Mouse (Mus musculus) testis, adult 2 months (tissue): ENCODE results near the gene Tsnax. TPM values are rescaled to one million over a fixed set of nuclear protein-coding genes. Genes with fewer than 3 reads are reported as not detected.

Source experiments
- H3K27ac ChIP-seq: fragments of 200-500 bp; 2 replicates; pipeline ENCODE4 v1.5.1; 2012; ENCODE audit warnings: low read depth, low read length; ENCODE audit not compliant: control insufficient read depth, insufficient read depth
- H3K27me3 ChIP-seq: fragments of 200-500 bp; 2 replicates; pipeline ENCODE4 v1.6.1; 2012; ENCODE audit warnings: mild to moderate bottlenecking, low read length, moderate library complexity; ENCODE audit not compliant: control insufficient read depth, insufficient read depth
- H3K36me3 ChIP-seq: fragments of 200-500 bp; 2 replicates; pipeline ENCODE4 v1.6.1; 2012; ENCODE audit warnings: mild to moderate bottlenecking, low read length; ENCODE audit not compliant: control insufficient read depth, insufficient read depth
- H3K4me1 ChIP-seq: fragments of 200-500 bp; 2 replicates; pipeline ENCODE4 v1.6.1; 2012; ENCODE audit warnings: low read length; ENCODE audit not compliant: control insufficient read depth, insufficient read depth
- H3K4me3 ChIP-seq: fragments of 200-500 bp; 2 replicates; pipeline ENCODE4 v1.5.1; 2012; ENCODE audit warnings: low read depth, mild to moderate bottlenecking, low read length, moderate library complexity, mixed read lengths; ENCODE audit not compliant: control insufficient read depth
- CTCF ChIP-seq: fragments of 200-500 bp; IDR thresholded peaks from 2 replicates; pipeline ENCODE4 v1.5.1; 2012; ENCODE audit warnings: low read depth, mild to moderate bottlenecking, inconsistent platforms, low read length, moderate library complexity; ENCODE audit not compliant: control insufficient read depth, insufficient read depth, insufficient replicate concordance
- POLR2A ChIP-seq: fragments of 200-500 bp; IDR thresholded peaks from 2 replicates; pipeline ENCODE4 v1.6.1; 2012; ENCODE audit warnings: low read depth, mild to moderate bottlenecking, inconsistent platforms, low read length, moderate library complexity; ENCODE audit not compliant: control insufficient read depth
- polyA plus RNA-seq: library from polyadenylated mRNA; depleted of rRNA; stranded (reverse); fragments of >200 nt; gene quantifications from 2 replicates; pipeline ENCODE4 v1.2.3, GENCODE M21; 2012; rRNA removed

The Tsnax gene
- 32.2 and 41.8 TPM in 2 replicates for polyA plus RNA-seq

DNA sequence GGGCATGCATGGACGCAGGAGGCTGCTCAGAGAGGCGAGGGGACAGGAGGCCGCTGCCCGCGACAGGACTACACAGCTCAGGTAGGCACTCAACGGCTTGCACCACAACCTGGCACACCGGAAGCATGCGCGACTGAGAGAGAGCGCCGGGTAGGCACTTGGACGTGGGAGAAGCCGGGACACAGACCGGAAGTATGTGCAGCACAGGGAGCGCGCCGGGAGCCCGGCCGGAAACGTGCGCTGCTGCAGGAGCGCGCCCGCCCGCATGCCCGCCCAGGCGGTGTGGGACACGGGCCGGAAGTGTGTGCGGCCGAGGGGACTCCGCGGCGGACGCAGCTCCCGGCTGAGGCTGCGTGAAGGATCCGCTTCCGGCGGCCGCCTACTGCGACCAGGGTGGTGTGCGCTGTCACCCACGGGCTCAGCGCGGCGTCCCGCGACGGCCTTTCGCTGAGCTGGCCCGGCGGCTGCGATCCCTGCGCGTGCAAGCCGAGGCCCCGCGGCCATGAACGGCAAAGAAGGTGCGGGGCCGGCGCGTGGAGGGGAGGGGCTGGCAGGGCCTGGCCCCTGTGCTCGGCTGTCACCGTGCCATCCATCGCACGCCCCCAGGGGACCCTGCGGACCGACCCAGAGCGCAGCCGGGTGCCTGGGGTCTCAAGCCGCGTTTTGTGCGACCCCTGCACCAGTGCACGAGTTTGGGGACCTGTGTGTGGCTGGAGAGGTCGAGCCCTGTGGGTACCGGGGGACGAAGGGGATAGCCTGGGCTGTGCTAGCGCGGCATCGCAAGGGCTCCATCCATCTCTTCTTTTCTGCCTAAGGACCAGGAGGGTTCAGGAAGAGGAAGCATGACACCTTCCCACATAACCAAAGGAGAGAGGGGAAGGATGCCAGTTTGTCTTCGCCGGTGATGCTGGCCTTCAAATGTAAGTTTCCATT lies at the start of gene Tsnax:
Tsnax (plus strand) TSS at position 303 of the 933 bp plus-strand sequence.
- Histone ChIP-seq H3K4me3 (peak within 1 kb of the TSS; percentile 76), H3K36me3 (no peaks in the 10 kb centered on the region), H3K4me1 (no peaks in the 10 kb centered on the region), H3K27me3 (no peaks in the 10 kb centered on the region), H3K27ac (peak within 1 kb of the TSS; percentile 75)
- TF ChIP-seq CTCF (no peak), POLR2A (peak; percentile 71)

DNA sequence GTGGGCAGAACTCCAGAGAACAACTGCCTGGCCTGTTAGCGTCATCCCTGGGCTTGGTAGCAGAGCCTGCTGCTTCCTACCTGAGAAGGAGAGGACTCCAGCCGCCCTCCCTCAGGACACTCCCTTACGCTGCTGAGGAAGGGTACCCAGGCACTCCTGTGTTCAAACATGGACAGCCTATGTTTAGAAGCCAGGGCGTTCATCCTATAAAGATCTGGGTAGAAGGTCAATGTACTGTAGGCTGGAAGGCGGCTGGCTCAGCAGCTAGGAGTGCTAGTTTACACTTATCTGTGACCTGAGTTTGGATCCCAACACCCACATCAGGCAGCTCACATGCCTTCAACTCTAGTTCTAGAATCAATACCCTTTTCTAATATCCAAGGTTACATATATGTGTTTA lies 49.6 kb upstream of the Tsnax start:
- no peaks in the 10 kb centered on the region for H3K36me3 ChIP-seq
- TF ChIP-seq CTCF: no peak
- TF ChIP-seq POLR2A: no peak
- H3K4me3 ChIP-seq: no peak overlapping the region
- H3K27me3 ChIP-seq: no peaks in the 10 kb centered on the region
- H3K27ac ChIP-seq: no peak overlapping the region
- peaks cover 5% of the 10 kb centered on the region for H3K4me1 ChIP-seq

DNA sequence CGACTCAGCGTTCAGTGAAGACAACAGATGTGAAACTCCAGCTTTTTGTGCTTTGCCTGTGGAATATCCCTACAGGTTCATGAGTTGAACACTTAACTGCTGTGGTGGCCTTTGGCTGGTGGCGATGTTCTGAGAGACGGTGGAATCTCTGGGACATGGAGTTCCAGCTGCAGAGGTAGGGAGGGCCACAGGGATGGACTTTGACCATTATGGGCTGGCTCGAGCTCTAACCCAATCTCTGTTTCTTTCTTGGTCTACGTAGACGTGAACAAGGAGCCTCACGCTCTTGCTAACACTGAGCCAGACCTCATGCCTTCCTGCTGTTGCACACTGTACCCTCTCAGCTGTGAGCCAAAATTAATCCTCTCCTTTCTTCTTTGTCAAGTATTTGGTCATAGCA lies 47.8 kb upstream of the Tsnax start:
- no peak overlapping the region for H3K4me3 ChIP-seq
- no peaks in the 10 kb centered on the region for H3K27me3 ChIP-seq
- H3K27ac ChIP-seq: no peak overlapping the region
- peaks cover 5% of the 10 kb centered on the region for H3K4me1 ChIP-seq
- no peaks in the 10 kb centered on the region for H3K36me3 ChIP-seq
- no peak for TF ChIP-seq CTCF
- no peak for TF ChIP-seq POLR2A

DNA sequence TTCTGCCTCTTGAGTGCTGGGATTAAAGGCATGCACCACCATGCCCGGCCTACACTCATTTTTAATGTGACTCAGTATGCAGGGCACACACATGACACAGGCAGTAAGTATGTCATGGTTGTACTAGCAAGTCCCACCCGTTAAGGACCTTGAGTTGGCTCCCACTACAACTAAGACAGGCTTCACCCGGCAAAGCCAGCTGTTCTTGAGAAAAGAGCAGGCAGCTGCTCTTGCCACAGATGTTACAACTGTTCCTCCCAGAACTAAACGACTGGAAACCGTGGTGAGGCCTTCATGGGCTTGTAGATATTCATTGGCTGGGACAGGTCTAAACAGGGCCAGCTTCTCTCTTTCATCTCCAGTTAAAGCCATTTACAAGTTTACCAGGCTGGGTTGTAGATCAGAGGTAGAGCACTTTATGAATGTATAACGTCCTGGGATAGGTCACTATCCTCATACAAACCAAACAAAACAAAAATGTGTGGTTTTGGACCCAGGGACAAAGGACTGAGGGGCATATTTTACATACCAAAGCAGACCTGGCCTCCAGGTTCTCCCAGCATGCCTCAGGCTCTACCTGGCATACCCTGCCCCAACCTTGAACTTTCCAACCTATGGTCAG lies 42.4 kb upstream of the Tsnax start:
- H3K36me3 ChIP-seq: no peaks in the 10 kb centered on the region
- H3K27ac ChIP-seq: no peak overlapping the region
- no peaks in the 10 kb centered on the region for H3K27me3 ChIP-seq
- peaks cover 4% of the 10 kb centered on the region for H3K4me1 ChIP-seq
- TF ChIP-seq POLR2A (no peak), CTCF (no peak)
- no peak overlapping the region for H3K4me3 ChIP-seq

DNA sequence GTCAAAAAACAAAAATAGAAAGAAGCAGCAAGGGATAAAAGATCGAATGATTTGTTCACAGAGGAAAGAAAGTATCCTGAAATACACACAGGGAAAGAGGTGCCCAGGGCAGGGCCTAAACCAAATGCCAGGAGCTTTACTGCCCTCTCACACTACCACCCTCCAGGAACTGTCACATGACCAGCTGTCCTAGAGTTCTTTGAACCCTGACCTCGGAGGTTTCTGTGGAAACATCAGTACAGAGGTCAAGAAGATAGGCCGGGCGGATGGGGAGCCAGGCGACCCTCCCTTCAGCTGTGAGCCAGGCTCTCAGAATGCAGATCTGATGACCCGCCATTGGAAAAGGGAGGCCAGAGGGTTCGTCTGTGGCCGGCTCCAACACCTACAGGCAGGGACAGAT lies 39.6 kb upstream of the Tsnax start:
- Histone ChIP-seq H3K36me3 (no peaks in the 10 kb centered on the region), H3K4me3 (no peak overlapping the region), H3K27me3 (no peaks in the 10 kb centered on the region), H3K27ac (no peak overlapping the region), H3K4me1 (peaks cover 4% of the 10 kb centered on the region)
- TF ChIP-seq CTCF (no peak), POLR2A (no peak)

DNA sequence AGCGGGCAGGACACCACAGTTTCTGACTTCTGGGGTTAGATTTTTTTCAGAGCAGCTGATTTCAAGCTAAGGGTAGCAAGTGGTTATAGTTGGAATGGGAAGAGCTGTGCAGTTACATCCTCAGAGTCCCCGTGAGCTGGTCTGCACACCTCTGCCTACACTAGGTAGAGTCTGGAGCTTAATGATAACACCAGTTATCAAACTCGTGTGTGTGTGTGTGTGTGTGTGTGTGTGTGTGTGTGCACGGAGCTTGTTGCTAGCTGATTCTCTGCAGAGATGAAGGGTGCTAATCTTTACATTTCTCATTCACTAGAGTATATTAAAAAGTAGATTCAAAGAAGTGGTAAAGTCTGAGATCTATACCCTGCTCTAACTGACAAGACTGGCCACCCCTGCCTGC lies 38.5 kb upstream of the Tsnax start:
- Histone ChIP-seq H3K4me3 (no peak overlapping the region), H3K4me1 (peaks cover 4% of the 10 kb centered on the region), H3K36me3 (no peaks in the 10 kb centered on the region), H3K27ac (no peak overlapping the region), H3K27me3 (no peaks in the 10 kb centered on the region)
- no peak for TF ChIP-seq POLR2A
- no peak for TF ChIP-seq CTCF

DNA sequence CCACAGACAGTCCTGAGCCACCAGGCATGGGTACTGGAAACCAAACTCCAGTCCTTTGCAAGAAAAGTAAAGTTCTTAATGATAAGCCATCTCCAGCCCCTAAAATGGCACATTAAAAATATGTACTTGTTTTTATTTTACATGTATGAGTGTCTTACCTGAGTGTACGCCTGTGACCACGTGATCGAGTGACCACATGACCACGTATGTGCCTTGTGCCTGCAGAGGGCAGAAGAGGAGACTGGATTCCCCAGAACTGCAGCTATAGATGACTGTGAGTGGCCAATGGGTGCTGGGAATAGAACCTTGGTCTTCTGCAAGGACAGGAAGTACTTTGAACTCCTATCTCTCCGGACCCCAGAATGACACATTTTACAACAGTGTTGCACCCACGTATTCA lies 36.6 kb upstream of the Tsnax start:
- Histone ChIP-seq H3K4me1 (peaks cover 6% of the 10 kb centered on the region), H3K4me3 (no peak overlapping the region), H3K27ac (no peak overlapping the region), H3K36me3 (no peaks in the 10 kb centered on the region), H3K27me3 (no peaks in the 10 kb centered on the region)
- TF ChIP-seq CTCF (no peak), POLR2A (no peak)

DNA sequence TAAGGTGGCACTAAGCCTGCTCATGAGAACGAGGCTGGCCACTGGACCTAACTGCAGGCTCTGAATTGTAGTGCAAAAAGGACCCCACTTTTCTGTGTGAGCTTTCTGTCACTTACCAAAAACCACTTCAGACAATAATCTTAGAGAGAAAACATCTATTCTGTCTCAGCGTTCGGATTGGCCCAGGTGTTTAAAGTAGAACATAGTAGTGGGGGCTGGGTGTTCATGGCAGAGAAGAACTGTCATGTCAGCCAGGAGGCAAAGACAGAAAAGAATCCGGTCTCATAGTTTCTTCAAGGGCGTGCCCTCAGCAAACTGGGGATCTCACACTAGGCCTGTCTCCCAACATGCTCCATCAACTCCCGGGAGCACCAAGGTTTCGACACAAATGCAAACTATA lies 34.8 kb upstream of the Tsnax start:
- no peaks in the 10 kb centered on the region for H3K36me3 ChIP-seq
- H3K27ac ChIP-seq: no peak overlapping the region
- no peak for TF ChIP-seq POLR2A
- no peak for TF ChIP-seq CTCF
- H3K4me3 ChIP-seq: no peak overlapping the region
- peaks cover 6% of the 10 kb centered on the region for H3K4me1 ChIP-seq
- H3K27me3 ChIP-seq: no peaks in the 10 kb centered on the region
